Mouse (Mus musculus) layer of hippocampus, adult 2 months (tissue): ENCODE measurements around the gene Ppfia3. TPM values are rescaled to one million over a fixed set of nuclear protein-coding genes. Genes with fewer than 3 reads are reported as not detected.
A peak's percentile ranks its signal among the peaks of the same experiment; 100 is the strongest.

Source experiments
- DNase-seq, 2 experiments: peaks; one replicate each; pipeline ENCODE4 v3.0.0; 2022; ENCODE audit warnings: low spot score in 2 of 2
- H3K27ac ChIP-seq: fragments of 200-600 bp; 2 replicates; pipeline ENCODE4 v1.8.1; 2022
- H3K4me3 ChIP-seq: fragments of 200-600 bp; 2 replicates; pipeline ENCODE4 v1.8.1; 2022; ENCODE audit warnings: mild to moderate bottlenecking
- CTCF ChIP-seq: fragments of 200-600 bp; conservative IDR thresholded peaks from 2 replicates; pipeline ENCODE4 v1.8.1; 2022; ENCODE audit warnings: antibody characterized with exemption, mild to moderate bottlenecking, moderate library complexity
- total RNA-seq, 2 experiments: library from RNA; stranded (reverse); gene quantifications; 2 replicates each; pipeline ENCODE4 v1.2.3; 2021

The Ppfia3 gene
- total RNA-seq, 2 experiments from 2014 or later = 133 to 138 TPM

DNA sequence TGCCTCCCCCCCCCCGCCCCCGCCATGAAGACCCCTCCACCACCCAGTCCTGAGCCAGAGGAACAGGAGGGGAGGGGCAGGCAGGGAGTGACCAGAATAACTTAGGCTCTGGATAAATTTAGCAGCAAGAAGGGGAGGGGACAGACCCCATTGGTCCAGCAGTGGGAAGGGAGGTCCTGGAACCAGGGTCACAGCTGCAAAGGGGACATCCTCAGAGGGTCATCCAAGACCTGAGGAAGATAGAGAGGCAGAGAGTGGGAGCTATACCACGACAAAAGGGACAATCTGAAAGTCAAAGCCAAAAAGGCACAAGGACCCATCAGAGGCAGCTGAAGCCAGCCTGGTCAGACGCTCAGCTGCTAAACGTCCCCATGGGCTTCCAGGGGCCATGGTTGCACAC is 31.8 kb downstream of the Ppfia3 start, which contains the start of gene Hrc:
Hrc (plus strand) TSS at position 235 of the 400 bp plus-strand sequence.
- Histone ChIP-seq H3K27ac (no peak within 1 kb of the TSS), H3K4me3 (no peak within 1 kb of the TSS; the same call in 1 of the 2 replicates)
- DNase-seq = no peak
- no peak for TF ChIP-seq CTCF

DNA sequence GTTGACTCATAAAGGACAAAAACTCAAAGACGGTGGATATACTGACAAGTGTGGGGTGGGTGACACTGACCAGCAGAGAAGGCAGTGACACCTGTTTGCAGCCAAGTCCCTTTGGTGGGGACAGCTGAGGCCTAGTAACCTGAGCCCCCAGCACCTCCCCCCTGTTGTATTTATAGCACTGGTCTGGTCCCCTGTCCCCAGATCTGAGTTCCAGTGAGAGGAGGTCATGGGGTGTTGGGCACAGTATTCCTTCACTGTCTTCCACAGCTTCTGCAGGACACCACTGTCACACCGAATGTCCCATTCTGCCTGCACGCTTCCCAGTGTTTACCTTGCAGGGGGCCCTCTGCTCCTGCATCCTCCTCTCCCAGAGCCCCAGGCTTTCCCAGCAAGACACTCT is 32.2 kb downstream of the Ppfia3 start:
- no peak overlapping the region for H3K4me3 ChIP-seq
- TF ChIP-seq CTCF = no peak
- DNase-seq = no peak

DNA sequence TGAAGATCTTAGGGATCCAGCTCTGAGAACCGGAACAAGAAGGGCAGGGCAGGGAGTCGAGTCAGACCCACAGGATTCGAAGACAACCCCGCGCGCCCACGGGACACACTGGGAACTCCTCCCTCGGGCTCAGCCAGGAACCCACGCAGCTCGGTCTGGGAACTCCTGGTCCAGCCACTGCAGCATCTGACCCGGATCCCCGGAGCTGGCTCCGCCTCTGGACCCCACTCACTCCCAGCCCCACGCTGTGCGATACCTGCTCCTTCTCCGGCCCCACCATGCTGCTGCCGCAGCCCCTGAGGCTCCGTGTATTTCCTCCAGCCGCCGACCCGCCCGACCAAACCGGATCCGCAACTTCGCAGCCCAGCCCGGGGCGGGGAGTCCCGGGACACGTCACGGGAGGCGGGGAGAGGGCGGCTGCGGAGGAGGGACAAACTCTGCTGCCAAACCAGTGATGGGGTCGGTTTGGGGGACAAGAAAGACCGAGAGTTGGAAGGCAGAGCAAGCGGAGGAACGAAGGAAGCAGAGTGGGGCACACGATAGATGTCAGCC is 33.3 kb downstream of the Ppfia3 start, which contains the start of gene Trpm4:
Trpm4 (minus strand) TSS at position 350 of the 552 bp plus-strand sequence.
- no peak for TF ChIP-seq CTCF
- peak within 1 kb of the TSS; percentile 73 for H3K27ac ChIP-seq
- H3K4me3 ChIP-seq = peak within 1 kb of the TSS; percentile 77
- DNase-seq = peak in 1 of 2 experiments; percentile 74

More for the DNA sequence above, 32.2 kb downstream of the Ppfia3 start:
- no peak overlapping the region for H3K27ac ChIP-seq

DNA sequence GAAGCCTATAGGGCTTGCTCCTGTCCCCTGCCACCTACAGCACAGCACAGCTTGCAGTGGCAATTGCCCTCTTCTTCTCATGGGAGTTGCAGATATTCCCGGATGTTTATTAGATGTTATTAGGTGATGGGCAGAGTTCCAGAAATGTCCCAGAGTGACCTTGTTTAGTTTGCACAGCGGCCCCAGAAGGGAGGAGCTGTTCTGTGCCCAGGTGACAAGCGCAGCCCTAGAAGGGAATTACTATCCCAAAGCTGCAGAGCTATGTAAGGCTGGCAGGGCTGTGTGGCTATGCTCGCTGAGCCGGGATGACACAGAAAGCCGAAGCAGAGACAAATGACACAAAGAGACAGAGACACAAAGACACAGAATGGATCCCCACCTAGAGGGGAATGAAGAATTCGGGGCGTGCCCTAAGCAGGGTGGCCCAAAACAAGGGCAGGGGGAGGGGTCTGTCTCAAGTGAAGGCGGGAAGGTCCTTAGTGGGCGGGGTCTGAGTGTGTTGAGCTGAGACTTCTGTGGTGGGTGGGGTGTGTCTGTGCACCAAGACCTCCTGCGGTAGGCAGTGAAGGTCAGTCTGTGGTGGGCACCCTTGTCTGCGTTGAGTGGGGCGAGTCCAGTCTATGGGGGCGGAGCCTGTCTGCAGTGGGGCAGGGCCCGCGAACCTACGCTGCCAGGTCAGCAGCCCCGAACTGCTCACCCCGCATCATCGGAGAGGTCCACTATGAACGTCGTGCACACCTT is 34.0 kb downstream of the Ppfia3 start:
- Histone ChIP-seq H3K4me3 (peak overlapping the region; percentile 77), H3K27ac (peak overlapping the region; percentile 73)
- no peak for DNase-seq
- TF ChIP-seq CTCF = no peak

DNA sequence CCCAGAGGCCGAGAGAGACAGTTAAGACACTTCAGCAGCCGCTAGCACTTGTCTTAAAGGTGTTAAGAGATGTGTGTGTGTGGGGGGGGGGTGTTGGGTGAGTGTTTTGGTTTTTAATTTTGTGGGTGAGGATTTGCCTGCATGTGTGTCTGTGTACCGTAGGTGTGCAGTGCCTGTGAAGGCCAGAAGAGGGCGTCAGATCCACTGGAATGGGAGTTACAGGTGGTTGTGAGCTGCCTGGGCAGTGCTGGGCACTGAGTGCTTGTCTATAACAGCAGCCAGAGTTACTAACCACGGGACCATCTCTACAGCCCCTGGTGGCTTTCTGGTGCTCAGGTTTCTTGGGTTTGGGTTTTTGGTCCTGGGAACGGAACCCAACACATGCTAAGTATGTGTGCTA is 35.3 kb downstream of the Ppfia3 start:
- Histone ChIP-seq H3K4me3 (no peak overlapping the region), H3K27ac (no peak overlapping the region)
- peak; percentile 38 for TF ChIP-seq CTCF

DNA sequence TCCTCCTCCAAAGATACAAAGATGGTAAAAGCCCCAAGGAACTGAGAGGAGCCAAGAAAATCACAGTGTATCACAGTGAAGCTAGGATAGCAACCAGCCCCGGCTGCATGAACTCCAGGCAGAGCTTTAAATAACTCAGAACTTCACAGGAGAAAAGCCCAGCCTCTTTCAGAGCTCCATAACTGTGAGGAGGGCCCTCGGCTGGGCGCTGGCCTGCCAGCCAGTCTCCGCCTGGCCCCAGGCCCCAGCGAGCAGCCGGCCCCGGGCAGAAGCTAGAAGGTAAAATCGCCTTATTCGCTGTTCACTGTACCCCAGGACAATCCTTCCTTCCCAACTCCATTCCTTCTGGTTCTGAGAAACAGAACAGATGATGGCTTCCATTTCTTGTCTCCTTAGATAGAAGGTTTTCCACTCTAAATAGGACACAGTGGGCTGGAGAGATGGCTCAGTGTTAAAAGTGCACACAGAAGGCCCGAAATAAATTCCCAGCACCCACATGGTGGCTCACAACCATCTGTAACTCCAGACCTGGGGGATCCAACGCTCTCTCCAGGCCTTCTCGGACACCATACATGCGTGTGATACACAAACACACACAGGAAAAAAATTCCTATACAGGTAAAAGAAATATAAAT is 37.9 kb downstream of the Ppfia3 start:
- DNase-seq = no peak
- no peak for TF ChIP-seq CTCF
- H3K27ac ChIP-seq = no peak overlapping the region
- no peak overlapping the region for H3K4me3 ChIP-seq

More for the DNA sequence above, 35.3 kb downstream of the Ppfia3 start:
- DNase-seq = no peak

DNA sequence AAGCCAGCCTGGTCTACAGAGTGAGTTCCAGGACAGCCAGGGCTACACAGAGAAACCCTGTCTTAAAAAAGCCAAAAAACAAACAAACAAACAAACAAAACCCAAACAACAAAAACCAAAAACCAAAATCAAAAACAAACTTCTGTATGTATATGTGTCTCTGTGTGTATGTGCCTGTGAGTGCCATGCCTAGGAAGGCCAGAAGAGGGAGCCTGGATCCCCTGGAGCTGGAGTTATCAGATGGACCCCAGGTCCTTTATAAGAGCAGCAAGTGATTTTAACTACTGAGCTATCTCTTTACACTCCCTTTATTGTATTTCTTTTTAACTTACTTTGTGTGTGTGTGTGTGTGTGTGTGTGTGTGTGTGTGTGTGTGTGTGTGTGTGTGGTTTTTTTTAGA is 41.0 kb downstream of the Ppfia3 start:
- Histone ChIP-seq H3K27ac (no peak overlapping the region), H3K4me3 (no peak overlapping the region)
- no peak for DNase-seq
- peak; percentile 31; the same call in 1 of the 2 replicates for TF ChIP-seq CTCF

DNA sequence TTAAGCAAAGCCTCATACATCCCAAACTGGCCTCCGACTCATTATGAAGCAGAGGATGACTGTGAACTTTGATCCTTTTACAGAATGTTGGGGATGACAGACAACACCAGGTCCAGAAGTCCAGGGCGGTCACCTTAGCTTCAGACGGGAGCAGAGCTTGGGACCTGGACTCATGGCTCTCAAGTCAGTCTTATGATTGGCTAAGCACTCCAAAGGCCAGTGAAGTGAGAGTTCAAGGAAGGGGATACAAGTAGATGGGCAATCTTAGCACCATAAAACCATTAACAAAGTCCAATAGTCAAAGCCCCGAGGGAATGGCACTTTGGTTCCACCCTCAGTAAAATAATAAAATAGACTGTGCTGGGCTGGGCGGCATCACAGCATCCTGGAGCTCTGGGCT is 43.8 kb downstream of the Ppfia3 start:
- Histone ChIP-seq H3K27ac (no peak overlapping the region), H3K4me3 (no peak overlapping the region)
- DNase-seq = no peak
- no peak for TF ChIP-seq CTCF

DNA sequence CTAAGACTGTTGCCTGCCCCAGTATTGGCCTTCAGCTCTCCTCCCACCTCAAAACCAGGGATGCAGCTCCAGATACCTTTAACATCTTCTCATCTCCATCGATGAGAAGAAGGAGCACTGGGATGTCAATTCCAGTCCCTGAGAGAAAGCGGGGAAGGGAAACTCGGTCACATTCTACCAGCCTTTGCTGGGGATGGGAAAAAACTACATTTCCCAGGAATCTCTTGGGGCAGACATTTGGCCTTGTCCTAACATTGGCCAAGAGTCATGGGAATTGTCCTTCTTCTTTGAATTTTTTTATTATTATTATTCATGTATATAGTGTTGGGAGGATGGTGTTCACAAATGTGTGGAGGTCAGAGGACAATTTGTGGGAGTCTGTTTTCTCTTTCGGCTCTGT is 44.6 kb downstream of the Ppfia3 start:
- no peak overlapping the region for H3K27ac ChIP-seq
- H3K4me3 ChIP-seq = no peak overlapping the region
- DNase-seq = no peak
- TF ChIP-seq CTCF = no peak

DNA sequence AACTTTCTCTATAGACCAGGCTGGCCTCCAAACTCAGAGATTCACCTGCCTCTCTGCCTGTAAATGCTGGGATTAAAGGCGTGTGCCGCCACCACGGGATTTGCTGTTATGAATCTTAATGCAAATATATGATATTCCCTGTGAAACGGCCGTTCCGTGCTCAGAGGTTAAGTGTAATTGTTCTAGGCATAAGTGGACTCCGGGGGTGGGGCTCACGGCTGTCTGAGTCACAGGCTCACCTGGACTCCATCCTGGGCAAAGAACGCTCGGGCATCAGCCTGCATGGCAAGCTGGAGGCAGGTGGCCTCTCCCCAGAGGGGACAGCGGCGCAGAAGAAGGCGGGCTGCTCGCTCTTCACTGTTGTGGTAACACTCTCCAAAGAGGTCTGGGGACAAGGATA is 50.3 kb downstream of the Ppfia3 start:
- TF ChIP-seq CTCF = no peak
- Histone ChIP-seq H3K27ac (peak overlapping the region; percentile 61), H3K4me3 (no peak overlapping the region)
- DNase-seq = no peak

DNA sequence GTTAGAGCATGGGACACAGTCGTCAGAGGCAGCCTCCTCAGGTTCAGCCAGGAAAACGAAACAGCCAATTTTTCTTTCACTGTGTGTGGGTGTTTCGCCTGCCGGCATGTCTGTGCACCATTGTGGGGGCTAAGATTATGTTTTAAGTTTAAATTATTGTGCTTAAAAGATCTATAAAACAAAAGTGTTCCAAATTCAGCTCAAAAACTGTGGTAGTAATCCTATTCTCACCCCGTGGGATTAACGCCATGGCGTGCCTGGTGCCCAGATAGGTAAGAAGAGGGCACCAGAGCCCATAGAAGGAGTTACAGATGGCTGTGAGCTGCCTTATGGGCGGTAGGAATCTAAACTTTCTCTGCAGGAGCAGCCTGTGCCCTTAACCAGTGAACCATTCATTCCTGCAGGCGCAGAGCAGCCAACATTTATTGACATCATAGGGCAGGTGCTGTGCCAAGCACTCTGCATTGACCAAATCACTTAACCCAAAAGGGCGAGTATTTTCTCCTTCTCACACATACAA is 51.6 kb downstream of the Ppfia3 start:
- Histone ChIP-seq H3K4me3 (no peak overlapping the region), H3K27ac (peak overlapping the region; percentile 86)
- no peak for DNase-seq
- no peak for TF ChIP-seq CTCF

DNA sequence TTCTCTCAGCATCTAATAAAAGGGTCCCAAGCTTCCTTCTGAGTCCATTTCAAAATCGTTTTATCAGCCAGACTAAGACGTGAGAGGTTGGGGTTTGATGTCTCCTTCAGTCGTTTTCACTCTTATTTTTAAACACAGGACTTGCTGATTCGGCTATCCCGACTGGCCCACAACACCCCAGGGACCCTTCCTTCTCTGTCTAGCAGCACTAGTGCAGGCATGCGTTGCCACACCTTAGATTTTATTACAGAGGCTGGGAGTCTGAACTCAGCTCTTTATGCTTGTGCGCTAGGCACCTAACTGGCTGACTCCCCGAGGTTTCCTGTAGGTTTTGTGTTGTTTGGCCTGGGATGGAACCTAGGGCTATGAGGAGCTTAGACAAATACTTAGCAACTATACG is 53.3 kb downstream of the Ppfia3 start:
- Histone ChIP-seq H3K27ac (peak overlapping the region; percentile 86), H3K4me3 (no peak overlapping the region)
- TF ChIP-seq CTCF = no peak
- DNase-seq = no peak
